ENCODE assay signal across 16 mouse cellular contexts in the genomic region with DNA sequence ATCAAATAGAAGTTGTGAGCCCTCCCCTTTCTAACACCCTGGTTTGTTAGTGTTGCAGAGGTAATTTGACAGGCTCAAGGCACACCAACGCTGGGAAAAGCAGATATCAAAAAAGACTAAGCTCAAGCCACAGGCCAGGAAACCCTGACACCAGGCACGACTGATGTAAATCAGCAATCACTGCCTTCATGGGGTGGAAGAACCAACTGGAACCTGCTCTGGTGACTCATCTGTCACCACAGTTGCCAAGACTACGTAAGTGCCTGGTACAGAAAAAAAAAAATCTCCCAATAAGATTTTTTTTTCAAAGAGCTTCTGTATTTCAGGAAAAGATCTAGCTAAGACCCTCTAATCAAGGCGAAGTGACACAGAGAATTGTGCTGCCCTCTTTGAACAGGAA.
A peak's percentile ranks its signal among the peaks of the same experiment; 100 is the strongest.
DNase-seq lines count a peak whose midpoint lies in the region; ATAC-seq and TF ChIP-seq lines count a peak whose summit lies in the region.
"Had no signal": no experiment of that assay in that cellular context is flagged by ENCODE, and none has a peak within 500 bp of the region (broad histone marks: within the 10 kb centered on the region; RNA-seq: fewer than 3 reads in every experiment).

No protein-coding gene starts in this region.

- ATAC-seq in frontal cortex, adult (ENCODE audit: low TSS enrichment), result peak; percentile 88
- peak; percentile 80 for ATAC-seq in stomach, postnatal 0 days (ENCODE audit: low FRiP score, low TSS enrichment)
- ATAC-seq: forebrain, embryonic 16.5 days; hindbrain, postnatal 0 days; midbrain, embryonic 13.5 days had no signal

- no peak for TF ChIP-seq CTCF in stomach, postnatal 0 days (IDR thresholded peaks at IDR 0.05; ENCODE audit: low read depth)

- H3K9me3 ChIP-seq in stomach, postnatal 0 days (ENCODE audit: control insufficient read depth, low read length), result no peaks in the 10 kb centered on the region
- H3K9me3 ChIP-seq: embryonic facial prominence, embryonic 15.5 days; limb, embryonic 13.5 days; midbrain, embryonic 13.5 days; neural tube, embryonic 12.5 days had no signal

- no peak overlapping the region for H3K9ac ChIP-seq in stomach, postnatal 0 days (ENCODE audit: low read length)
- H3K9ac ChIP-seq: embryonic facial prominence, embryonic 15.5 days; limb, embryonic 13.5 days; midbrain, embryonic 13.5 days; neural tube, embryonic 12.5 days had no signal

- no peaks in the 10 kb centered on the region for H3K27me3 ChIP-seq in stomach, postnatal 0 days (ENCODE audit: control insufficient read depth, insufficient read depth, low read length)
- H3K27me3 ChIP-seq: embryonic facial prominence, embryonic 15.5 days; limb, embryonic 13.5 days; midbrain, embryonic 13.5 days; neural tube, embryonic 12.5 days had no signal

- no peak overlapping the region for H3K4me2 ChIP-seq in stomach, postnatal 0 days (replicated peaks; ENCODE audit: low read depth)
- H3K4me2 ChIP-seq: embryonic facial prominence, embryonic 15.5 days; limb, embryonic 13.5 days; midbrain, embryonic 13.5 days; neural tube, embryonic 12.5 days had no signal

- no peak overlapping the region for H3K27ac ChIP-seq in stomach, postnatal 0 days (replicated peaks)
- H3K27ac ChIP-seq: embryonic facial prominence, embryonic 15.5 days; hindbrain, postnatal 0 days; limb, embryonic 13.5 days; midbrain, embryonic 13.5 days; neural tube, embryonic 12.5 days had no signal

- 54% methylated on average over 4 of the region's 4 CpGs for WGBS in stomach, postnatal 0 days

- DNase-seq in frontal cortex, postnatal 14 days (ENCODE audit: low spot score in 2 of 2), result no peak
- DNase-seq in right cerebral cortex, postnatal 14 days, result peak; percentile 6
- DNase-seq in right cerebral cortex, postnatal 4 days, result no peak
- DNase-seq in adrenal gland, postnatal 36 days, result peak; percentile 58 to 65
- DNase-seq in stomach, postnatal 0 days (ENCODE audit: low spot score), result peak; percentile 29
- DNase-seq in kidney, postnatal 36 days, result no peak
- DNase-seq in retina, postnatal 1 day, result no peak
- DNase-seq: lung, adult 2 months; thymus, postnatal 14 days had no signal

- no peaks in the 10 kb centered on the region for H3K36me3 ChIP-seq in stomach, postnatal 0 days (ENCODE audit: control insufficient read depth, insufficient read depth, low read length)
- H3K36me3 ChIP-seq: embryonic facial prominence, embryonic 15.5 days; limb, embryonic 13.5 days; midbrain, embryonic 13.5 days; neural tube, embryonic 12.5 days had no signal

- H3K4me3 ChIP-seq in stomach, postnatal 0 days (ENCODE audit: low read depth, low read length), result no peak overlapping the region
- H3K4me3 ChIP-seq: embryonic facial prominence, embryonic 15.5 days; limb, embryonic 13.5 days; midbrain, embryonic 13.5 days; neural tube, embryonic 12.5 days had no signal

- no peak for TF ChIP-seq EP300 in stomach, postnatal 0 days (optimal IDR thresholded peaks at IDR 0.05)

- no peaks in the 10 kb centered on the region for H3K4me1 ChIP-seq in stomach, postnatal 0 days (replicated peaks; ENCODE audit: control insufficient read depth, insufficient read depth)
- H3K4me1 ChIP-seq: embryonic facial prominence, embryonic 15.5 days; limb, embryonic 13.5 days; midbrain, embryonic 13.5 days; neural tube, embryonic 12.5 days had no signal

Comparison
In these comparisons a context has a peak if more than half of its experiments do, and no peak if none do; other contexts are left out.
1. DNase-seq: peak in right cerebral cortex, postnatal 14 days (single experiment), adrenal gland, postnatal 36 days (2 of 2) and stomach, postnatal 0 days (single experiment); none in frontal cortex, postnatal 14 days (0 of 2), right cerebral cortex, postnatal 4 days (single experiment), kidney, postnatal 36 days (0 of 2) and retina, postnatal 1 day (single experiment).